Mouse (Mus musculus) midbrain, embryonic 10.5 days (tissue): ENCODE measurements around the gene Ephx4. TPM values are rescaled to one million over a fixed set of nuclear protein-coding genes. Genes with fewer than 3 reads are reported as not detected.

Experiments used
- polyA plus RNA-seq: library from polyadenylated mRNA; unstranded; fragments of >200 nt; fragmentation: Nextera tagmentation; extraction: Ambion mirVana; gene quantifications from 2 replicates; pipeline ENCODE4 v1.2.1, GENCODE M21; 2016

The Ephx4 gene
- polyA plus RNA-seq, 1 experiment from 2014 or later: 0.57 TPM

Other genes starting within 250 kb of the Ephx4 start
- gene Tgfbr3, start 113.1 kb upstream of the Ephx4 start, polyA plus RNA-seq: 7.2 and 7.4 TPM in 2 replicates
- gene Brdt, start 71.6 kb upstream of the Ephx4 start, polyA plus RNA-seq: 1.2 and 1.8 TPM in 2 replicates
- gene Lpcat2b, start 28.8 kb downstream of the Ephx4 start, polyA plus RNA-seq: not detected in 2 replicates
- gene Btbd8, start 35.3 kb downstream of the Ephx4 start, polyA plus RNA-seq: 4.6 and 6.4 TPM in 2 replicates
- 0.15 and 0.26 TPM in 2 replicates for gene Gm42669, start 104.9 kb downstream of the Ephx4 start, polyA plus RNA-seq
- gene 1700028K03Rik, start 132.0 kb downstream of the Ephx4 start, polyA plus RNA-seq: 0.04 and 0.20 TPM in 2 replicates
- 15.9 and 18.9 TPM in 2 replicates for gene Rpap2, start 194.6 kb downstream of the Ephx4 start, polyA plus RNA-seq
- 29.8 and 31.1 TPM in 2 replicates for gene Glmn, start 195.2 kb downstream of the Ephx4 start, polyA plus RNA-seq